Mouse (Mus musculus) limb, embryonic 12.5 days (tissue): ENCODE results near the gene Tmem141. TPM values are rescaled to one million over a fixed set of nuclear protein-coding genes. Genes with fewer than 3 reads are reported as not detected.

Experiments
- ATAC-seq: fragments of 200-750 bp; cut with Nextera tagmentation; 2 replicates; pipeline ENCODE4 v1.8.0; 2017; ENCODE audit warnings: low read depth, moderate TSS enrichment; ENCODE audit not compliant: insufficient number of reproducible peaks, insufficient read depth, low FRiP score, low TSS enrichment
- H3K27ac ChIP-seq: fragments of 300-500 bp; sonication (generic); 2 replicates; pipeline ENCODE4 v1.5.1; 2016; ENCODE audit warnings: mild to moderate bottlenecking, moderate library complexity
- H3K27me3 ChIP-seq: fragments of 300-500 bp; sonication (generic); 2 replicates; pipeline ENCODE4 v1.6.1; 2016; ENCODE audit warnings: mild to moderate bottlenecking, moderate library complexity
- H3K36me3 ChIP-seq: fragments of 300-500 bp; sonication (generic); 2 replicates; pipeline ENCODE4 v1.6.1; 2016; ENCODE audit warnings: mild to moderate bottlenecking, moderate library complexity
- H3K4me1 ChIP-seq: fragments of 300-500 bp; sonication (generic); replicated peaks from 2 replicates; pipeline ENCODE4 v1.6.1; 2016
- H3K4me2 ChIP-seq: fragments of 300-500 bp; sonication (generic); 2 replicates; pipeline ENCODE4 v1.6.1; 2016; ENCODE audit warnings: mild to moderate bottlenecking, moderate library complexity
- H3K4me3 ChIP-seq: fragments of 300-500 bp; sonication (generic); replicated peaks from 2 replicates; pipeline ENCODE4 v1.5.1; 2016; ENCODE audit warnings: mild to moderate bottlenecking
- H3K9ac ChIP-seq: fragments of 300-500 bp; sonication (generic); replicated peaks from 2 replicates; pipeline ENCODE4 v1.6.1; 2016; ENCODE audit warnings: mild to moderate bottlenecking, moderate library complexity
- H3K9me3 ChIP-seq: fragments of 300-500 bp; sonication (generic); 2 replicates; pipeline ENCODE4 v1.6.1; 2016; ENCODE audit warnings: mild to moderate bottlenecking, moderate library complexity
- WGBS: fragments of 180-500 bp; shearing (Covaris S2); methylation state at CpG from one replicate; pipeline ENCODE4 v1.1.7; 2016; 5-methylcytosine and 5-hydroxymethylcytosine counted together
- polyA plus RNA-seq: library from polyadenylated mRNA; unstranded; fragments of >200 nt; fragmentation: Nextera tagmentation; extraction: Ambion mirVana; gene quantifications from 2 replicates; pipeline ENCODE4 v1.2.1, GENCODE M21; 2016

Gene Tmem141
- polyA plus RNA-seq, 1 experiment from 2014 or later: 21.9 TPM

- peaks cover 58% of the 10 kb centered on the region for H3K36me3 ChIP-seq
- H3K9ac ChIP-seq: no peak overlapping the region
- H3K27me3 ChIP-seq: peaks cover 28% of the 10 kb centered on the region
- H3K27ac ChIP-seq: no peak overlapping the region
- no peaks in the 10 kb centered on the region for H3K9me3 ChIP-seq
- no peak overlapping the region for H3K4me3 ChIP-seq
- no peak for ATAC-seq
- WGBS: 79% methylated on average over 4 of the region's 4 CpGs
- H3K4me1 ChIP-seq: peaks cover 45% of the 10 kb centered on the region
- H3K4me2 ChIP-seq: no peak overlapping the region
These were observed 38.2 kb downstream of the Tmem141 start for GRCm38 (mm10) chr2:25583571-25583970.

GRCm38 (mm10) chr2:25583120-25583481 is 38.7 kb downstream of the Tmem141 start:
- Histone ChIP-seq H3K9me3 (no peaks in the 10 kb centered on the region), H3K9ac (peak overlapping the region; percentile 27; the same call in 1 of the 2 replicates), H3K4me1 (peaks cover 50% of the 10 kb centered on the region), H3K4me2 (no peak overlapping the region), H3K27me3 (peaks cover 32% of the 10 kb centered on the region), H3K36me3 (peaks cover 53% of the 10 kb centered on the region), H3K27ac (no peak overlapping the region), H3K4me3 (no peak overlapping the region)
- WGBS: 81% methylated on average over 6 of the region's 6 CpGs
- no peak for ATAC-seq

- no peak for ATAC-seq
- H3K9ac ChIP-seq: peak overlapping the region; percentile 27; the same call in 1 of the 2 replicates
- 61% methylated on average over 12 of the region's 12 CpGs for WGBS
- H3K4me3 ChIP-seq: no peak overlapping the region
- H3K27me3 ChIP-seq: peaks cover 38% of the 10 kb centered on the region
- H3K9me3 ChIP-seq: no peaks in the 10 kb centered on the region
- no peak overlapping the region for H3K4me2 ChIP-seq
- H3K36me3 ChIP-seq: peaks cover 48% of the 10 kb centered on the region
- no peak overlapping the region for H3K27ac ChIP-seq
- H3K4me1 ChIP-seq: peaks cover 55% of the 10 kb centered on the region
These were observed 39.2 kb downstream of the Tmem141 start for GRCm38 (mm10) chr2:25582466-25583119.

GRCm38 (mm10) chr2:25581901-25582301 is 39.9 kb downstream of the Tmem141 start:
- Histone ChIP-seq H3K9me3 (no peaks in the 10 kb centered on the region), H3K4me2 (peak overlapping the region; percentile 61), H3K36me3 (peaks cover 41% of the 10 kb centered on the region), H3K4me1 (peaks cover 61% of the 10 kb centered on the region), H3K27me3 (peaks cover 44% of the 10 kb centered on the region), H3K27ac (no peak overlapping the region), H3K4me3 (no peak overlapping the region), H3K9ac (no peak overlapping the region)
- WGBS: 36% methylated on average over 6 of the region's 6 CpGs
- ATAC-seq: no peak

- H3K27me3 ChIP-seq: peaks cover 50% of the 10 kb centered on the region
- peak within 1 kb of the TSS; percentile 31 for H3K4me3 ChIP-seq
- H3K36me3 ChIP-seq: peaks cover 36% of the 10 kb centered on the region
- peak; percentile 66 for ATAC-seq
- 7% methylated on average over 19 of the region's 19 CpGs for WGBS
- H3K9ac ChIP-seq: no peak within 1 kb of the TSS
- H3K4me2 ChIP-seq: peak within 1 kb of the TSS; percentile 61
- H3K9me3 ChIP-seq: no peaks in the 10 kb centered on the region
- H3K27ac ChIP-seq: no peak within 1 kb of the TSS
- peaks cover 61% of the 10 kb centered on the region for H3K4me1 ChIP-seq
These were observed 40.4 kb downstream of the Tmem141 start, which contains the start of gene Ajm1 for GRCm38 (mm10) chr2:25581294-25581864. TSS of gene Ajm1 (minus strand) at chr2:25581757.

- WGBS: 49% methylated on average over 6 of the region's 6 CpGs
- Histone ChIP-seq H3K4me2 (no peak overlapping the region; the same call in 1 of the 2 replicates), H3K4me3 (no peak overlapping the region), H3K9me3 (no peaks in the 10 kb centered on the region), H3K9ac (no peak overlapping the region), H3K27me3 (peaks cover 57% of the 10 kb centered on the region), H3K27ac (no peak overlapping the region), H3K4me1 (peaks cover 67% of the 10 kb centered on the region), H3K36me3 (peaks cover 31% of the 10 kb centered on the region)
- ATAC-seq: no peak
These were observed 41.1 kb downstream of the Tmem141 start for GRCm38 (mm10) chr2:25580621-25581101.

- Histone ChIP-seq H3K4me2 (peak overlapping the region; percentile 53), H3K9ac (peak overlapping the region; percentile 31; the same call in 1 of the 2 replicates), H3K4me3 (peak overlapping the region; percentile 33), H3K27me3 (peaks cover 57% of the 10 kb centered on the region), H3K9me3 (no peaks in the 10 kb centered on the region), H3K36me3 (peaks cover 23% of the 10 kb centered on the region), H3K27ac (no peak overlapping the region), H3K4me1 (peaks cover 71% of the 10 kb centered on the region)
- WGBS: 4% methylated on average over 27 of the region's 27 CpGs
- ATAC-seq: no peak
These were observed 41.9 kb downstream of the Tmem141 start for GRCm38 (mm10) chr2:25579737-25580460.

- 6% methylated on average over 71 of the region's 77 CpGs for WGBS
- peak overlapping the region; percentile 31; the same call in 1 of the 2 replicates for H3K9ac ChIP-seq
These were observed 42.7 kb downstream of the Tmem141 start for GRCm38 (mm10) chr2:25578796-25579736.

GRCm38 (mm10) chr2:25577951-25578795 is 43.6 kb downstream of the Tmem141 start:
- H3K4me2 ChIP-seq: peak overlapping the region; percentile 53
- H3K9me3 ChIP-seq: no peaks in the 10 kb centered on the region
- WGBS: 5% methylated on average over 75 of the region's 75 CpGs
- peaks cover 77% of the 10 kb centered on the region for H3K4me1 ChIP-seq
- H3K36me3 ChIP-seq: peaks cover 9% of the 10 kb centered on the region
- H3K4me3 ChIP-seq: peak overlapping the region; percentile 33
- H3K27ac ChIP-seq: no peak overlapping the region
- no peak overlapping the region; the same call in 1 of the 2 replicates for H3K9ac ChIP-seq
- peaks cover 57% of the 10 kb centered on the region for H3K27me3 ChIP-seq
- no peak for ATAC-seq

More at GRCm38 (mm10) chr2:25578796-25579736, 42.7 kb downstream of the Tmem141 start:
- Histone ChIP-seq H3K4me1 (peaks cover 73% of the 10 kb centered on the region), H3K36me3 (peaks cover 15% of the 10 kb centered on the region), H3K4me2 (peak overlapping the region; percentile 53), H3K27me3 (peaks cover 57% of the 10 kb centered on the region), H3K4me3 (peak overlapping the region; percentile 33), H3K9me3 (no peaks in the 10 kb centered on the region), H3K27ac (no peak overlapping the region)
- no peak for ATAC-seq
